Mouse (Mus musculus) midbrain, embryonic 12.5 days (tissue): ENCODE data around the gene Hes1. TPM values are rescaled to one million over a fixed set of nuclear protein-coding genes. Genes with fewer than 3 reads are reported as not detected.
"Not testable (repeated sequence)": the region's sequence is repeated elsewhere in the genome, so short reads cannot be mapped to it uniquely, and the experiment has no call there.

Experiments
- ATAC-seq: fragments of 200-750 bp; cut with Nextera tagmentation; 2 replicates; pipeline ENCODE4 v1.8.0; 2017; ENCODE audit warnings: low read depth, moderate TSS enrichment, moderate library complexity; ENCODE audit not compliant: low FRiP score
- H3K27ac ChIP-seq: fragments of 300-500 bp; sonication (generic); replicated peaks from 2 replicates; pipeline ENCODE4 v1.5.1; 2016; ENCODE audit warnings: mild to moderate bottlenecking
- H3K27me3 ChIP-seq: fragments of 300-500 bp; sonication (generic); 2 replicates; pipeline ENCODE4 v1.6.1; 2016; ENCODE audit warnings: mild to moderate bottlenecking
- H3K36me3 ChIP-seq: fragments of 300-500 bp; sonication (generic); 2 replicates; pipeline ENCODE4 v1.6.1; 2016
- H3K4me1 ChIP-seq: fragments of 300-500 bp; sonication (generic); 2 replicates; pipeline ENCODE4 v1.6.1; 2016
- H3K4me2 ChIP-seq: fragments of 300-500 bp; sonication (generic); replicated peaks from 2 replicates; pipeline ENCODE4 v1.6.1; 2016; ENCODE audit warnings: mild to moderate bottlenecking, moderate library complexity
- H3K4me3 ChIP-seq: fragments of 300-500 bp; sonication (generic); 2 replicates; pipeline ENCODE4 v1.5.1; 2016; ENCODE audit warnings: mild to moderate bottlenecking
- H3K9ac ChIP-seq: fragments of 300-500 bp; sonication (generic); replicated peaks from 2 replicates; pipeline ENCODE4 v1.6.1; 2016; ENCODE audit warnings: mild to moderate bottlenecking, moderate library complexity
- H3K9me3 ChIP-seq: fragments of 300-500 bp; sonication (generic); 2 replicates; pipeline ENCODE4 v1.6.1; 2016; ENCODE audit warnings: mild to moderate bottlenecking
- WGBS: fragments of 180-500 bp; shearing (Covaris S2); methylation state at CpG from one replicate; pipeline ENCODE4 v1.1.7; 2016; 5-methylcytosine and 5-hydroxymethylcytosine counted together
- polyA plus RNA-seq: library from polyadenylated mRNA; unstranded; fragments of >200 nt; fragmentation: Nextera tagmentation; extraction: Ambion mirVana; gene quantifications from 2 replicates; pipeline ENCODE4 v1.2.1, GENCODE M21; 2016

The Hes1 gene
- polyA plus RNA-seq, 1 experiment from 2014 or later, result 30.5 TPM

DNA sequence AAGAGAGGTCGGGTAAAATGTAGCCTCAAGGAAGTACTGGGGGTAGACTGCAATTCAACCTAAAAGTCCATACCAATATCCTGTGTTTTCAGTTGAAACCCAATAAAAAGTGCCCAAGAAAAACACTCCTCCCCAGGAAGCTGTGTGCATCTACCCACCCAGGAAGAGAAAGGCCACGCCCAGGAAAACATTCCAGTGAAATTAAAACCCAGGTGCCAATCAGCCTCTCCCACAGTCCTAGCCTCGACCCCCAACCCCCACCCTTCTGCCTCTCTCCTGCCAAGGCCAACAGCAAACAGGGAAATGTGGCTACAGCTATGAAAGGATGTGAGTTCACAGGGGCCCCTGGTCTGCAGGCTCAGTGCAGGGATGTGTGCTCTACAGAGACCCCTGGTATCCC is 19.4 kb downstream of the Hes1 start:
- Histone ChIP-seq H3K27ac (no peak overlapping the region), H3K4me1 (no peaks in the 10 kb centered on the region), H3K27me3 (peaks cover 59% of the 10 kb centered on the region), H3K36me3 (no peaks in the 10 kb centered on the region), H3K9me3 (no peaks in the 10 kb centered on the region), H3K4me2 (no peak overlapping the region), H3K9ac (no peak overlapping the region), H3K4me3 (no peak overlapping the region)
- 69% methylated on average over 3 of the region's 3 CpGs for WGBS
- no peak for ATAC-seq

DNA sequence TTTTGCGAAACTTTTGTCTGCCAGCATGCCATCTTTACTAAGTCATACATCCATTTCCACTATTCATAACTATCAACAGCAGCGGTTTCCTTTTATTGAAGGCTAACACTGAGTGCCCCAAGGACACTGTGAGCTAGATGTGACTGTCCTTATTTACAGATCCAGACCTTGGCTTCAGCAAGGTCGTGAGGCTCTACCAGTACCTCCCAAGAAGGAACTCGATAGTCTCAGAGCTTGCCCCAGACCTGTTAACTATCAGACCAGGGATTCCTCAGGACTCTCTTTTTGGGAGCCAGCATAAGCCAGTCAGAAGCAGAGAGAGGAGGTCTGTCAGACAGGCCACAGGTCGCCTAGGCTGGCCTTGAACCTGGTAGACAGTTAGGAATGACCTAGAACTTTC is 24.5 kb downstream of the Hes1 start:
- peaks cover 42% of the 10 kb centered on the region for H3K27me3 ChIP-seq
- H3K9ac ChIP-seq, result no peak overlapping the region
- no peak overlapping the region for H3K4me2 ChIP-seq
- H3K27ac ChIP-seq, result no peak overlapping the region
- no peaks in the 10 kb centered on the region for H3K4me1 ChIP-seq
- H3K9me3 ChIP-seq, result no peaks in the 10 kb centered on the region
- no peak overlapping the region for H3K4me3 ChIP-seq
- WGBS, result 86% methylated on average over 5 of the region's 5 CpGs
- ATAC-seq, result no peak
- no peaks in the 10 kb centered on the region for H3K36me3 ChIP-seq

DNA sequence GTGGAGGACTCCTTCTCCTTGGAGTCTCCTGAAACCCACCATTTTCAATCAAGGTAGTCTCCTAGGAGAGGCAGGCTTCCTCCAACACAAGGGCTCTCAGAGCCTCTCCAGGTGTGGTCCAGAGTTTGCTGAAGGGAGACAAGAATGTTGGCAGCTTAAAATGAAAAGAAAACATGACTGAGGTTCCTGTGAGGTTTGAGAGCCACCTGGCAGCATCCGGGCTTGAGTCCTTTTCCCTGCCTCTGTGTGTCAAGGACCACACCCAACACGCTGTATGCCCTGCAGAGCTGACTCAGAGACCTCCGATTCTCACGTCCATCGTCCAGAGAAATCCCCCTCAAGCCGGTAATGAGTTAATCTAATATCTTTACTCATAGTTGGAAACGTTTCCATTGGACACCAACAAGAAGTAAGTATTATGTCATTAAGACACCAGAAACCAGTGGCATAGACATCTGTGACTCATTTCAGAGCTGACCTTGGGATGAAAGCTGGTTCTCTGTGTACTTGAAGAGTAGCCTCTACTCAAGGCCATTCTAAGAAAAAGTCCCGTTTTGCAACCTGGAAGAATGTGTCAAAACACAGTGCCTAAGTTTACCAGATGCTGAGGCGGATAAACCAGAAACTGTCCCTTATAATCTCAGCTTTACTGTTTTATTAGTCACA is 26.1 kb downstream of the Hes1 start:
- Histone ChIP-seq H3K36me3 (no peaks in the 10 kb centered on the region), H3K4me3 (no peak overlapping the region), H3K4me2 (no peak overlapping the region), H3K4me1 (no peaks in the 10 kb centered on the region), H3K9ac (no peak overlapping the region), H3K9me3 (no peaks in the 10 kb centered on the region), H3K27ac (no peak overlapping the region), H3K27me3 (peaks cover 44% of the 10 kb centered on the region)
- no peak for ATAC-seq
- 86% methylated on average over 9 of the region's 9 CpGs for WGBS

DNA sequence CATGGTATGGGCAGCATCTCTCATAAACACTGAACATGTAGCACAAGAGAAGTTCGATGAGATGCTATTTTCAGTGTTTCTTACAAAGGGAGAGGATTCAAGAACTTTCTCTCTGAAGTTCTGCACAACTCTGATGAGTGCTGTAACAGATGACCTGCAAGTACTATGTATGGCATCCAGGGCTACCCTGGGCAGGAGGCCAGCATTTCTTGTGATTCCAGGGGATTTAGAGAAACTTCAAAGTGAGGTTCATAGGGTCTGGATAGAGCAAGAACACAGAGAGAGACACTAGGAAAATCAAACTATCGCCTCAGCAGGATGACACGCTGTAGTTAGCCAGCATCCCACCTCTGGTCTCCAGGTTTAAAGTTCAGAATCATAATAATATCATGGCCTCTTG is 31.9 kb downstream of the Hes1 start:
- Histone ChIP-seq H3K9me3 (no peaks in the 10 kb centered on the region), H3K27me3 (peaks cover 46% of the 10 kb centered on the region), H3K27ac (no peak overlapping the region), H3K4me2 (no peak overlapping the region), H3K4me1 (no peaks in the 10 kb centered on the region), H3K4me3 (no peak overlapping the region), H3K9ac (no peak overlapping the region), H3K36me3 (no peaks in the 10 kb centered on the region)
- 83% methylated on average over 3 of the region's 3 CpGs for WGBS
- ATAC-seq, result no peak

DNA sequence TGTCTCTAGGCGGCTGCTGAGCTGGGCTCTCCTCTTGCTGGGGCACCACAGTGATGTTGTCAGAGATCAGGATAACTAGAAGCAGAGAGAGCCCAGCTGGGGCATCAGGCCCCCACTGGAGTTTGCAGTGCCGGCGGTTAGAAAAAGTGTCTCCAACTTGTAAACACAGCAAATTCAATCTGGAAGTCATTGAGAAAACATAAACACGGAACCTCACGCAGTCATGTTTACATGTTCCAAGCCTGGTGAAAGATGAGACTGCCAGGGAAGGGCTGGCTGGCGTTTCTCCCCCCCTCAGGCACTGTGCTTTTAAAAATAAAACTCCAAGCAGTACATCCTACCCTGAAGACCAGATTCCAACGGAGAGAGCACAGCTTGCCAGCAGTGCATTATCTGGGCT is 32.3 kb downstream of the Hes1 start:
- Histone ChIP-seq H3K9me3 (no peaks in the 10 kb centered on the region), H3K9ac (no peak overlapping the region), H3K4me1 (no peaks in the 10 kb centered on the region), H3K27me3 (peaks cover 49% of the 10 kb centered on the region), H3K27ac (no peak overlapping the region), H3K36me3 (no peaks in the 10 kb centered on the region), H3K4me3 (no peak overlapping the region), H3K4me2 (no peak overlapping the region)
- no peak for ATAC-seq
- WGBS, result 41% methylated on average over 7 of the region's 7 CpGs

- no peak overlapping the region for H3K27ac ChIP-seq
- H3K9ac ChIP-seq, result no peak overlapping the region
- WGBS, result 56% methylated on average over 5 of the region's 5 CpGs
- H3K27me3 ChIP-seq, result peaks cover 39% of the 10 kb centered on the region
- H3K4me2 ChIP-seq, result no peak overlapping the region
- no peaks in the 10 kb centered on the region for H3K9me3 ChIP-seq
- H3K4me3 ChIP-seq, result no peak overlapping the region
- peaks cover 13% of the 10 kb centered on the region for H3K4me1 ChIP-seq
- H3K36me3 ChIP-seq, result no peaks in the 10 kb centered on the region
- ATAC-seq, result no peak
Observed at GRCm38 (mm10) chr16:30099124-30099523, 34.9 kb downstream of the Hes1 start.

DNA sequence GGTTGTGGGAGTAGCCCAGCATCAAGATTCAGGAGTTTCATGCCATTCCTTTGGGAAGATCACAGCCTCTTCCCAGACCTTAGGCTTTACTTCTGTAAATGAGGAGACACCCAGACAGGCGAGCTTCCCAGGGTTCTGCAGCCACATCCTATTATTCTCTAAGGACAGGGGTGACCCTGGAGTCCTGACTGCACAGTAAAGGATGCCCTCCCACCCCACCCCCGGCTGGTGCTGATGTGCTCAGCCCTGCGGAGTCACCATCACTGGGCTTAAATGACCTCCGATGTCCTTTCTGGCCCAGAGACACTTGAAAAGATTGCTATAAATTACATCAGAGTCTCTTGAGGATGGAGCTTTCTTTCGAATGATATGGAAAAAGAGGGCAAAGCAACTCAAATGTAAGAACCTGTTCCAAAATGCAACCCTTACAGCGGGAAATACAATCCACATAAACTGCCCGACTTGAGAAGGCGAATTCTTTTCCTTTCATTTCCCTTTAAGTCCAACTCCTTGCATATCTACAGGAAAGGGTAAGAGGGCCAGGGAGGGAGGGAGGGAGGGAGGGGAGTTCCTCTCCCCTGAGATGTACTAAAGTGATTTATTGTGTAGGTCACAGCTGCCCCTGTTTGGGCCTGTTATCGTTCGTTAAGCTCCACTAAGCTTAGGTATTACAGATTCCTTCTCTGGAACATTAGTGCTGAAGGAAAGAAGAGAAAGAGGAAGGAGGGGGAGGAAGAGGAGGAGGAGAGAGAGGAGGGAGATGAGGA is 38.1 kb downstream of the Hes1 start:
- Histone ChIP-seq H3K9me3 (no peaks in the 10 kb centered on the region), H3K36me3 (no peaks in the 10 kb centered on the region), H3K4me2 (no peak overlapping the region), H3K27ac (no peak overlapping the region), H3K4me3 (no peak overlapping the region), H3K9ac (no peak overlapping the region), H3K4me1 (peaks cover 13% of the 10 kb centered on the region), H3K27me3 (peaks cover 60% of the 10 kb centered on the region)
- peak; percentile 68 for ATAC-seq
- WGBS, result 23% methylated on average over 10 of the region's 10 CpGs

DNA sequence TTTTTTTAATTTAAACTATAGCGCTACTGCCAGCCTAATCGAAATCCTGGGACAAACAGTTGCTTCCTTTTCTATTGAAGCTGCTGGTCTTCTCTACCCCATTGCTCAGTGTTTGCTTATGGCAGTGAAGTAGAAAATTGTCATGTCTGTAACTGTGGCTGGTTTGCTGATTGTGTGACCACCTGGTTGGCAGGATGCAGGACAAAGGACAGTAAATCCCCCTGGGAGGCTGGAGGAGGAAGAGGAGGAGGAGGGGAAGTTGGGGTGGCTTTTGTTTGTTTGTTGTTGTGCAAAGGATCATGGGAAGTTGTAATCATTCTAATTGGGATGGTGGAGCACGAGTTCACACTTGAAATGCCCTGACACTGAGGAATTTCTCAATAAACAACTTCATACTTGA is 38.8 kb downstream of the Hes1 start:
- H3K27ac ChIP-seq, result no peak overlapping the region
- no peak overlapping the region for H3K4me2 ChIP-seq
- ATAC-seq, result peak; percentile 54; the same call in 1 of the 2 replicates

GRCm38 (mm10) chr16:30103495-30103894 is 39.3 kb downstream of the Hes1 start:
- no peak overlapping the region for H3K9ac ChIP-seq
- 47% methylated on average over 6 of the region's 6 CpGs for WGBS
- H3K4me2 ChIP-seq, result no peak overlapping the region
- ATAC-seq, result no peak
- peaks cover 62% of the 10 kb centered on the region for H3K27me3 ChIP-seq
- H3K36me3 ChIP-seq, result no peaks in the 10 kb centered on the region
- H3K4me1 ChIP-seq, result peaks cover 13% of the 10 kb centered on the region
- no peaks in the 10 kb centered on the region for H3K9me3 ChIP-seq
- H3K4me3 ChIP-seq, result no peak overlapping the region
- no peak overlapping the region for H3K27ac ChIP-seq

More for the DNA sequence above, 38.8 kb downstream of the Hes1 start:
- Histone ChIP-seq H3K27me3 (peaks cover 61% of the 10 kb centered on the region), H3K36me3 (no peaks in the 10 kb centered on the region), H3K9ac (no peak overlapping the region), H3K9me3 (no peaks in the 10 kb centered on the region), H3K4me3 (no peak overlapping the region), H3K4me1 (peaks cover 13% of the 10 kb centered on the region)
- 6% methylated on average over 3 of the region's 3 CpGs for WGBS

DNA sequence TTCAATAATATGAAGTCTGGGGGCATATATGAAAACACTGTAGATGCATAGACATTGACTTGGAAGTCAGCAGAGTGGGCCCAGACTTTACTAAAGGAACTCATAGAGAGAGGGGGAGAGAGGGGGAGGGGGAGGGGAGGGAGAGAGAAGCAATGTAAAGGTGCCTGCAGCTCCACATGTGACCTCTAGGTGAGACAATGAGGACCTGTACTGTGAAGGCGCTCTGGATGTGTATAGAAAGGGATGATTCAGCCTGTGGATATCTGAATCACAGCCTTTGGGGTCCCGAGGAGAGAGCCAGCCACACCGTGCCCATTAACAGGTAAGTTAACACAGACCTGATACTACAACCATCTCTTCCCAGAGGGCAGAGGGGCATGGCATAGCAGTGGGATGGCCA is 40.2 kb downstream of the Hes1 start:
- ATAC-seq, result no peak
- 84% methylated on average over 3 of the region's 3 CpGs for WGBS
- Histone ChIP-seq H3K4me3 (no peak overlapping the region), H3K9me3 (no peaks in the 10 kb centered on the region), H3K27ac (no peak overlapping the region), H3K36me3 (no peaks in the 10 kb centered on the region), H3K4me2 (no peak overlapping the region), H3K4me1 (peaks cover 13% of the 10 kb centered on the region), H3K9ac (no peak overlapping the region), H3K27me3 (peaks cover 62% of the 10 kb centered on the region)

DNA sequence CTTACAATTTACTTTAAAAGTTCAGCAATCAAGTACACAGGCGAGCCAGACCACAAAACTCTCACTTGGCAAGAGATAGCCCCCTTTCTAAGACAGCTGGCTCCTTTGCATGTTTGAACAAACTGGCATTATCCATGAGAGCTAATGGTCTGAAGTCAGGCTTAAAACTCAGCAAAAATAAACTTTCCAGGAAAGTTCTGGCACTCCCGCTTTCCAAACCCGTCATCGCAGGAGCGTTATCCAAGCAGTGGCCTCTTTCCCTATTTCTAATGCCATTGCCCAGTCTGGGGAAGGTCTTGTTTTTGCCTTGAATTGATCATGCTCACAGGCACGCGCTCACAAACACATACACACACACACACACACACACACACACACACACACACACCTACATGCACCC is 41.3 kb downstream of the Hes1 start:
- Histone ChIP-seq H3K9ac (no peak overlapping the region), H3K27me3 (peaks cover 55% of the 10 kb centered on the region), H3K9me3 (no peaks in the 10 kb centered on the region), H3K4me2 (no peak overlapping the region), H3K4me3 (no peak overlapping the region), H3K4me1 (peaks cover 13% of the 10 kb centered on the region), H3K36me3 (no peaks in the 10 kb centered on the region), H3K27ac (no peak overlapping the region)
- ATAC-seq, result no peak
- 94% methylated on average over 7 of the region's 7 CpGs for WGBS

GRCm38 (mm10) chr16:30108167-30108566 is 44.0 kb downstream of the Hes1 start:
- not testable (repeated sequence) for ATAC-seq, H3K27ac ChIP-seq, H3K9me3 ChIP-seq, H3K4me2 ChIP-seq, H3K4me3 ChIP-seq, H3K4me1 ChIP-seq, H3K36me3 ChIP-seq, H3K9ac ChIP-seq
- 89% methylated on average over 11 of the region's 11 CpGs for WGBS
- peaks cover 49% of the 10 kb centered on the region for H3K27me3 ChIP-seq
